Mouse (Mus musculus): ENCODE results near the gene Nkpd1. TPM values are rescaled to one million over a fixed set of nuclear protein-coding genes. Genes with fewer than 3 reads are reported as not detected.
A peak's percentile ranks its signal among the peaks of the same experiment; 100 is the strongest.

Gene Nkpd1
- total and polyA plus RNA-seq, 3 experiments, result 0.06 TPM; not detected in 2

DNA sequence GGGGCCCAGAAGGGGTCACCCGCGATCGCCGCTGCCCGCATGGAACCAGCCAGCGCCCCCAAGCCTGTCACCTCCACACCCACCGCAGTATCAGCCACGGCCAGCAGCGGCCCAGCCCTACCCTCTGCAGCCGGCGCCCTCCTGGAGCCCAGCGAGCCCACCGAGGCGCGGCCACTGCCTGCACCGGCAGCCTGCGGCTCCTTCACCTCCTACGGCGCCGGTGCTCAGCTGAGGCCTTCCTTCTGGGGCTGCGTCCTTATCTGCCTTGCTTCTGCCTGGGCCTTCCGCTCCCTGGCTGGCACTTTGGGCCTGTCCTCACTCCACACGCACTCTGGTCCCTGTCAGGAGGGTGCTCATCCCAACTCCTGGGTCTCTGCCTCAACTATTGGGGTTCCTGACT lies 2.4 kb downstream of the Nkpd1 start:
- no peak overlapping the region for H3K9ac ChIP-seq (ENCODE audit: low read depth, low read length)
- H3K27ac ChIP-seq, result no peak overlapping the region
- no peaks in the 10 kb centered on the region for H3K36me3 ChIP-seq (ENCODE audit: control insufficient read depth, insufficient read depth, low read length)
- no peak for DNase-seq
- peaks cover 17% of the 10 kb centered on the region for H3K27me3 ChIP-seq (ENCODE audit: control insufficient read depth, insufficient read depth, low read length)
- H3K4me3 ChIP-seq, result no peak overlapping the region
- intact Hi-C loops (cut with DNase I), result no loop called here
- H3K79me2 ChIP-seq (replicated peaks; ENCODE audit: control insufficient read depth, insufficient read depth, low read length), result no peaks in the 10 kb centered on the region
- TF ChIP-seq EP300 (IDR thresholded peaks at IDR 0.05; ENCODE audit: insufficient read depth, low read depth, low read length) (no peak), CTCF (IDR thresholded peaks at IDR 0.05) (no peak), POLR2A (IDR thresholded peaks at IDR 0.05; ENCODE audit: insufficient read depth, low read depth, low read length) (no peak)
- WGBS, result 16% methylated on average over 22 of the region's 23 CpGs
- no peaks in the 10 kb centered on the region for H3K4me1 ChIP-seq (ENCODE audit: control insufficient read depth, insufficient read depth, low read length)

GRCm38 (mm10) chr7:19523017-19523756 lies 5.5 kb downstream of the Nkpd1 start:
- Histone ChIP-seq H3K79me2 (replicated peaks; ENCODE audit: control insufficient read depth, insufficient read depth, low read length) (no peaks in the 10 kb centered on the region), H3K4me3 (peak overlapping the region; percentile 39), H3K27me3 (ENCODE audit: control insufficient read depth, insufficient read depth, low read length) (peaks cover 17% of the 10 kb centered on the region), H3K9ac (ENCODE audit: low read depth, low read length) (no peak overlapping the region), H3K4me1 (ENCODE audit: control insufficient read depth, insufficient read depth, low read length) (no peaks in the 10 kb centered on the region), H3K27ac (no peak overlapping the region), H3K36me3 (ENCODE audit: control insufficient read depth, insufficient read depth, low read length) (no peaks in the 10 kb centered on the region)
- intact Hi-C loops (cut with DNase I), result no loop called here
- no peak for DNase-seq
- WGBS, result 9% methylated on average over 72 of the region's 72 CpGs
- no peak for TF ChIP-seq POLR2A (IDR thresholded peaks at IDR 0.05; ENCODE audit: insufficient read depth, low read depth, low read length)
- TF ChIP-seq EP300 (IDR thresholded peaks at IDR 0.05; ENCODE audit: insufficient read depth, low read depth, low read length), result no peak
- no peak for TF ChIP-seq CTCF (IDR thresholded peaks at IDR 0.05)

DNA sequence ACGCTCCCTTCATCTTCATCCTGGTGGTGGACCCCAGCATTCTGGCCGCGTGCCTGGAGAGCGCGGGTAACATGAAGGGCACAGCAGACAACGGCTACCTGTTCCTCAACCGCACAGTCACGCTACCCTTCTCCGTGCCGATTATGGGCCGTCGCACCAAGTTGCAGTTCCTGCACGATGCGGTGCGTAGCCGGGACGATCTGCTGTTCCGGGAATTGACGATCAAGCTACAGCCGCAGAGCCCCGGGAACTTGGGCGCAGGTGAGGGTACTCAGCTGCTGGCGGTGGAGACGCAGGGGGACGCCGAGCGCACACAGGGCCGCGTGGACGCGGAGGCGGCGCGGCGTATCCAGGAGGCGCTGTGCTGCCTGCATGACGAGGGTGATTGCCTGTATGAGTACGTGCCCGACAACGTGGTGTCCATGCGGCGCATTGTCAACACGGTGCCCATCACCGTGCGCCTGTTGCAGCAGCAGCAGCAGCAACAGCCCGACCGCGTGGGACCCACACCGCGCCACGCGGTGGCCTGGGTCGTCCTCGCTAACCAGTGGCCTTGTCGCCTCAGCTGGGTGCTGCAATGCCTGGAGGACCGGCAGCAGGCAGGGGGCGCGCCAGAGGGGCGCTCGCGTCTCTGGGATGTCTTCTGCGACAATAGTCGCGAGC lies 6.2 kb downstream of the Nkpd1 start:
- DNase-seq, result peak; percentile 38 to 65
- TF ChIP-seq EP300 (IDR thresholded peaks at IDR 0.05; ENCODE audit: insufficient read depth, low read depth, low read length), result no peak
- TF ChIP-seq POLR2A (IDR thresholded peaks at IDR 0.05; ENCODE audit: insufficient read depth, low read depth, low read length), result no peak
- TF ChIP-seq CTCF (IDR thresholded peaks at IDR 0.05), result peak; percentile 71
- H3K79me2 ChIP-seq (replicated peaks; ENCODE audit: control insufficient read depth, insufficient read depth, low read length), result no peaks in the 10 kb centered on the region
- H3K27ac ChIP-seq, result no peak overlapping the region
- intact Hi-C loops (cut with DNase I), result no loop called here
- peaks cover 17% of the 10 kb centered on the region for H3K27me3 ChIP-seq (ENCODE audit: control insufficient read depth, insufficient read depth, low read length)
- H3K4me1 ChIP-seq (ENCODE audit: control insufficient read depth, insufficient read depth, low read length), result no peaks in the 10 kb centered on the region
- no peaks in the 10 kb centered on the region for H3K36me3 ChIP-seq (ENCODE audit: control insufficient read depth, insufficient read depth, low read length)
- peak overlapping the region; percentile 39 for H3K4me3 ChIP-seq
- WGBS, result 1% methylated on average over 64 of the region's 64 CpGs
- peak overlapping the region; percentile 28; the same call in 1 of the 2 replicates for H3K9ac ChIP-seq (ENCODE audit: low read depth, low read length)

DNA sequence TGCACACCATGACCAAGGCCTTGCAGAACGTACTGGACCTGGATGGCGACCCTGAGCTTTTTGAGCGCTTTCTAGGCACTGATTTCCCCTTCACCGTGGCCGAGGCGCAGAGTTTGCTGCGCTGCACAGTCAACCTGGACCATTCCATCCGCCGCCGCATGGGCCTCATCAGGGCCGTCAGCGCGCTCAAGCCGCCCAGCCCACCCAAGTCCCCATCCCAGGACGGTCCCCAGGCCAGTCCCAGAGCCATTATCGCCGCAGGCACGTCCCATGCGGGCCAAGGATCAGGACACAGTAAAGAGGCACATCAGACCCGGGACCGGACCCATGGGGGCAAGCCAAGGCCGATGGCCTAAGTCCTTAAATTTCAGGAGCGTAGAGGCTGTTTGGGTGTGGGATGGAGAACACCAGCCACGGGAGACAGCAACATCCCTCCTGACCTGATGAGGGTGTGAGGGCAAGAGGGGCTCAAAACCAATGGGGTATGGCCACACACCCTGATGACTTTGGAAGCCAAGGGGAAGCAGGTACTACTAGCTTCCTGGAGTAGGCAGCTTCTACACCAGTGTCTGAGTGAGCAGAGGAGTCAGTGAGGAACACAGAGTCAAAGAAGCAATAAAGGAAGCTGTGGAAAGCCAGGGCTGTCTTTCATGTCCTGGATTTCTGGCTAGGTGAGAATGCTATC lies 6.9 kb downstream of the Nkpd1 start:
- TF ChIP-seq CTCF (IDR thresholded peaks at IDR 0.05), result no peak
- TF ChIP-seq POLR2A (IDR thresholded peaks at IDR 0.05; ENCODE audit: insufficient read depth, low read depth, low read length), result no peak
- no peak for TF ChIP-seq EP300 (IDR thresholded peaks at IDR 0.05; ENCODE audit: insufficient read depth, low read depth, low read length)
- intact Hi-C loops (cut with DNase I), result no loop called here
- no peak for DNase-seq
- no peaks in the 10 kb centered on the region for H3K4me1 ChIP-seq (ENCODE audit: control insufficient read depth, insufficient read depth, low read length)
- no peaks in the 10 kb centered on the region for H3K79me2 ChIP-seq (replicated peaks; ENCODE audit: control insufficient read depth, insufficient read depth, low read length)
- H3K27me3 ChIP-seq (ENCODE audit: control insufficient read depth, insufficient read depth, low read length), result peaks cover 17% of the 10 kb centered on the region
- H3K27ac ChIP-seq, result no peak overlapping the region
- no peak overlapping the region for H3K9ac ChIP-seq (ENCODE audit: low read depth, low read length)
- H3K36me3 ChIP-seq (ENCODE audit: control insufficient read depth, insufficient read depth, low read length), result no peaks in the 10 kb centered on the region
- peak overlapping the region; percentile 39; the same call in 1 of the 2 replicates for H3K4me3 ChIP-seq
- whole genome bisulfite sequencing, result 15% methylated on average over 24 of the region's 24 CpGs

GRCm38 (mm10) chr7:19525105-19525481 lies 7.5 kb downstream of the Nkpd1 start:
- 74% methylated on average over 2 of the region's 2 CpGs for WGBS
- DNase-seq, result no peak
- H3K36me3 ChIP-seq (ENCODE audit: control insufficient read depth, insufficient read depth, low read length), result no peaks in the 10 kb centered on the region
- peaks cover 15% of the 10 kb centered on the region for H3K27me3 ChIP-seq (ENCODE audit: control insufficient read depth, insufficient read depth, low read length)
- no peak overlapping the region for H3K4me3 ChIP-seq
- intact Hi-C loops (cut with DNase I), result no loop called here
- no peak overlapping the region for H3K9ac ChIP-seq (ENCODE audit: low read depth, low read length)
- no peak for TF ChIP-seq POLR2A (IDR thresholded peaks at IDR 0.05; ENCODE audit: insufficient read depth, low read depth, low read length)
- no peak for TF ChIP-seq CTCF (IDR thresholded peaks at IDR 0.05)
- no peak for TF ChIP-seq EP300 (IDR thresholded peaks at IDR 0.05; ENCODE audit: insufficient read depth, low read depth, low read length)
- H3K4me1 ChIP-seq (ENCODE audit: control insufficient read depth, insufficient read depth, low read length), result no peaks in the 10 kb centered on the region
- no peaks in the 10 kb centered on the region for H3K79me2 ChIP-seq (replicated peaks; ENCODE audit: control insufficient read depth, insufficient read depth, low read length)
- no peak overlapping the region for H3K27ac ChIP-seq
